24 mouse cellular contexts compared by ENCODE assay signal in genomic region chr16:64563081-64563480, GRCm38 (mm10). TPM values are rescaled to one million over a fixed set of nuclear protein-coding genes. Genes with fewer than 3 reads are reported as not detected.
"Had no signal": no experiment of that assay in that cellular context is flagged by ENCODE, and none has a peak within 500 bp of the region (broad histone marks: within the 10 kb centered on the region; RNA-seq: fewer than 3 reads in every experiment).

No protein-coding gene starts in this region.

- H3K36me3 ChIP-seq: neural tube, embryonic 13.5 days; neural tube, embryonic 15.5 days; stomach, embryonic 15.5 days had no signal

- DNase-seq: retina, postnatal 1 day; right cerebral cortex, adult 18-20 months; right cerebral cortex, postnatal 14 days; right cerebral cortex, postnatal 25 days; right cerebral cortex, postnatal 4 days; spleen, adult 18-20 months; thymus, adult 18-20 months; thymus, adult 2 months; thymus, postnatal 14 days; thymus, postnatal 25 days; thymus, postnatal 36 days; thymus, postnatal 4 days had no signal

- H3K4me3 ChIP-seq: neural tube, embryonic 13.5 days; neural tube, embryonic 15.5 days; stomach, embryonic 15.5 days had no signal

- H3K27ac ChIP-seq: neural tube, embryonic 13.5 days; neural tube, embryonic 15.5 days; stomach, embryonic 15.5 days; stomach, postnatal 0 days had no signal

- H3K9ac ChIP-seq: neural tube, embryonic 13.5 days; neural tube, embryonic 15.5 days; stomach, embryonic 15.5 days had no signal

- H3K9me3 ChIP-seq: neural tube, embryonic 13.5 days; neural tube, embryonic 15.5 days; stomach, embryonic 15.5 days had no signal

- H3K27me3 ChIP-seq: neural tube, embryonic 13.5 days; neural tube, embryonic 15.5 days; stomach, embryonic 15.5 days had no signal

- H3K4me2 ChIP-seq: neural tube, embryonic 13.5 days; neural tube, embryonic 15.5 days; stomach, embryonic 15.5 days had no signal

- H3K4me1 ChIP-seq: neural tube, embryonic 13.5 days; neural tube, embryonic 15.5 days; stomach, embryonic 15.5 days had no signal

RNA-seq across cellular contexts. Expression of gene Csnka2ip, which starts 39.1 kb away (rescaled TPM):
- total RNA-seq: neutrophil, adult 5-6 weeks had no signal
- polyA plus RNA-seq: neural tube, embryonic 13.5 days; neural tube, embryonic 14.5 days; neural tube, embryonic 15.5 days; small intestine, adult 2 months; spleen, adult 2 months; stomach, embryonic 14.5 days; stomach, embryonic 15.5 days; stomach, embryonic 16.5 days; stomach, postnatal 0 days; thymus, adult 2 months; thymus, postnatal 0 days; urinary bladder, adult 2 months had no signal
